Mouse (Mus musculus): ENCODE data around the gene Eno1. TPM values are rescaled to one million over a fixed set of nuclear protein-coding genes. Genes with fewer than 3 reads are reported as not detected.

The Eno1 gene
- polyA plus RNA-seq, 1 experiment from 2014 or later: 2,045 TPM

GRCm38 (mm10) chr4:150211930-150212552, 24.5 kb upstream of the Eno1 start:
- WGBS: 47% methylated on average over 10 of the region's 10 CpGs
- Histone ChIP-seq H3K36me3 (ENCODE audit: insufficient read depth, low read length) (no peaks in the 10 kb centered on the region), H3K4me3 (ENCODE audit: low read length) (peak overlapping the region; percentile 36), H3K9ac (replicated peaks; ENCODE audit: low read length) (peak overlapping the region; percentile 59; the same call in 1 of the 2 replicates), H3K27ac (ENCODE audit: low read length) (0 out of 2 replicates have a peak overlapping the region, but pooled peaks have one; percentile 18), H3K4me1 (ENCODE audit: insufficient read depth, low read length) (peaks cover 13% of the 10 kb centered on the region), H3K4me2 (replicated peaks; ENCODE audit: low read depth, low read length) (peak overlapping the region; percentile 58), H3K27me3 (ENCODE audit: insufficient read depth, low read length) (no peaks in the 10 kb centered on the region), H3K9me3 (ENCODE audit: low read length) (no peaks in the 10 kb centered on the region)
- ATAC-seq (ENCODE audit: low FRiP score, low TSS enrichment): no peak; the same call in 1 of the 2 replicates

- Histone ChIP-seq H3K27me3 (ENCODE audit: insufficient read depth, low read length) (no peaks in the 10 kb centered on the region), H3K4me2 (replicated peaks; ENCODE audit: low read depth, low read length) (peak overlapping the region; percentile 58), H3K9ac (replicated peaks; ENCODE audit: low read length) (peak overlapping the region; percentile 59), H3K4me1 (ENCODE audit: insufficient read depth, low read length) (peaks cover 13% of the 10 kb centered on the region), H3K4me3 (ENCODE audit: low read length) (peak overlapping the region; percentile 36), H3K36me3 (ENCODE audit: insufficient read depth, low read length) (no peaks in the 10 kb centered on the region), H3K9me3 (ENCODE audit: low read length) (no peaks in the 10 kb centered on the region), H3K27ac (ENCODE audit: low read length) (0 out of 2 replicates have a peak overlapping the region, but pooled peaks have one; percentile 18)
- ATAC-seq (ENCODE audit: low FRiP score, low TSS enrichment): peak; percentile 89
- WGBS: 2% methylated on average over 15 of the region's 15 CpGs
Measured at GRCm38 (mm10) chr4:150212553-150212971, 24.0 kb upstream of the Eno1 start.

DNA sequence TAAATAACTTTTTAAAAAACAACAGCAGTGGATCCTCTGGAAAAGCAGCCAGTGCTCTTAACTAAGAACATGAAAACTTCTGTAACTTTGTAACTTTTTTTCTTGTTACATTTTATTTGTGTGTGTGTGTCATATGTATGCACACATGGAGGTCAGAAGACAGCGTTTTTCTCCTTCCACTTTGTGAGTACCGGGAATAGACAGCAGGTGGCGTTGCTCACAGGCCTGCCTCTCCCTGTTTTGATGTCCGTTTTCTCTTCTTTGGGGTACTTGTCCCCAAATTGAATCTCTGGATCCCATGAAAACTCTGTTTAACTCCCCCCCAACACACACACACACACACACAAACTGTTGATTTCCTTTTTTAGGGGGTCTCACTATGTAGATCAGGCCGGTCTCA, 22.6 kb upstream of the Eno1 start:
- Histone ChIP-seq H3K27me3 (ENCODE audit: insufficient read depth, low read length) (no peaks in the 10 kb centered on the region), H3K36me3 (ENCODE audit: insufficient read depth, low read length) (no peaks in the 10 kb centered on the region), H3K9ac (replicated peaks; ENCODE audit: low read length) (no peak overlapping the region), H3K9me3 (ENCODE audit: low read length) (no peaks in the 10 kb centered on the region), H3K4me2 (replicated peaks; ENCODE audit: low read depth, low read length) (no peak overlapping the region), H3K27ac (ENCODE audit: low read length) (no peak overlapping the region), H3K4me1 (ENCODE audit: insufficient read depth, low read length) (peaks cover 13% of the 10 kb centered on the region), H3K4me3 (ENCODE audit: low read length) (no peak overlapping the region)
- WGBS: 50% methylated on average over 5 of the region's 5 CpGs
- no peak for ATAC-seq (ENCODE audit: low FRiP score, low TSS enrichment)

DNA sequence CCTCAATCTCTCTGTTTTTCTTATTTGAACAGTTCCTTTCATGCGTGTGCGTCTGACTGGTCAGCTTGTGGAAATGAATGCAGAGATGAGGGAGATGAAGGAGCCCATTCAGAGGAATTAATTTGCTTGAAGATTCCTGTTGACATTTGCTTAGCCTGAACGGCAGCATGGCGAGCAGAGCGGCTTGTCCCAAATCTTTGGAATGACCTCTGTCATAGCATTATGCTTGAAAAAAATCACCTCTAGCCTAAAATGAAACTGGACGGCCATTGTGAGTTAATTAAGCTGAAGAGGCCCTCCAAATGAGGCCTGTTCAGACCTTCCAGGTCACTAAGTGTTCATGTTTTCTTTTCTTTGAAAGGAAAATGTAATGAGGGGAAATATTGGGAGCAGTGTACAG, 20.1 kb upstream of the Eno1 start:
- H3K4me1 ChIP-seq (ENCODE audit: insufficient read depth, low read length): peaks cover 21% of the 10 kb centered on the region
- H3K9me3 ChIP-seq (ENCODE audit: low read length): no peaks in the 10 kb centered on the region
- no peaks in the 10 kb centered on the region for H3K27me3 ChIP-seq (ENCODE audit: insufficient read depth, low read length)
- no peak overlapping the region for H3K4me3 ChIP-seq (ENCODE audit: low read length)
- 79% methylated on average over 6 of the region's 6 CpGs for WGBS
- no peak overlapping the region for H3K4me2 ChIP-seq (replicated peaks; ENCODE audit: low read depth, low read length)
- H3K27ac ChIP-seq (ENCODE audit: low read length): no peak overlapping the region
- H3K9ac ChIP-seq (replicated peaks; ENCODE audit: low read length): no peak overlapping the region
- no peaks in the 10 kb centered on the region for H3K36me3 ChIP-seq (ENCODE audit: insufficient read depth, low read length)
- no peak for ATAC-seq (ENCODE audit: low FRiP score, low TSS enrichment)

DNA sequence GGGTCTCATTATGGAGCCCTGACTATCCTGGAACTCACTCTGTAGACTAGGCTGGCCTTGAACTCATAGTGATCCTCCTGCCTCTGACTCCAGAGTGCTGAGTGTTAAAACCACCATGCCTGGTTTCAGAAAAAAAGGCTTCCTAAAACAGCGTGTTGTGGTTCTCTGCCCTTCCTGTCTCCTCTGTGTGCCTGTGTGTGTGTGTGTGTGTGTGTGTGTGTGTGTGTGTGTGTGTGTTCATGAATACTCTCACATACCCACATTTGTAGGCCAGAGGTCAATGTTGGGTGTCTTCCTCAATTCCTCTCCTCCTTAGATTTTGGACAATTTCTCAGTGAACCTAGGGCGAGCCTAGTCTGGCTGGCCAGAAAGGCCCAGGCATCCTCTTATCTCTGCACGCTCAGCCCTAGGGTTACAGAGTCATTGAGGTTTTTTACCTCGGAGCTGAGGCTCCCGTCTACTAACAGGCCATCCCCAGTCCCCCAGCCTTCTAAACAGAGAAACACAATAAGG, 19.4 kb upstream of the Eno1 start:
- ATAC-seq (ENCODE audit: low FRiP score, low TSS enrichment): no peak
- 82% methylated on average over 5 of the region's 5 CpGs for WGBS

GRCm38 (mm10) chr4:150217935-150218334, 18.6 kb upstream of the Eno1 start:
- no peaks in the 10 kb centered on the region for H3K27me3 ChIP-seq (ENCODE audit: insufficient read depth, low read length)
- no peak overlapping the region for H3K4me3 ChIP-seq (ENCODE audit: low read length)
- no peaks in the 10 kb centered on the region for H3K9me3 ChIP-seq (ENCODE audit: low read length)
- no peak for ATAC-seq (ENCODE audit: low FRiP score, low TSS enrichment)
- no peak overlapping the region for H3K9ac ChIP-seq (replicated peaks; ENCODE audit: low read length)
- peaks cover 13% of the 10 kb centered on the region for H3K4me1 ChIP-seq (ENCODE audit: insufficient read depth, low read length)
- H3K4me2 ChIP-seq (replicated peaks; ENCODE audit: low read depth, low read length): no peak overlapping the region
- WGBS: 100% methylated on average over 1 of the region's 1 CpGs
- H3K36me3 ChIP-seq (ENCODE audit: insufficient read depth, low read length): no peaks in the 10 kb centered on the region
- no peak overlapping the region for H3K27ac ChIP-seq (ENCODE audit: low read length)

More for the DNA sequence above, 19.4 kb upstream of the Eno1 start:
- Histone ChIP-seq H3K27me3 (ENCODE audit: insufficient read depth, low read length) (no peaks in the 10 kb centered on the region), H3K4me1 (ENCODE audit: insufficient read depth, low read length) (peaks cover 21% of the 10 kb centered on the region), H3K4me2 (replicated peaks; ENCODE audit: low read depth, low read length) (no peak overlapping the region), H3K27ac (ENCODE audit: low read length) (no peak overlapping the region), H3K4me3 (ENCODE audit: low read length) (no peak overlapping the region), H3K9me3 (ENCODE audit: low read length) (no peaks in the 10 kb centered on the region), H3K9ac (replicated peaks; ENCODE audit: low read length) (no peak overlapping the region), H3K36me3 (ENCODE audit: insufficient read depth, low read length) (no peaks in the 10 kb centered on the region)

DNA sequence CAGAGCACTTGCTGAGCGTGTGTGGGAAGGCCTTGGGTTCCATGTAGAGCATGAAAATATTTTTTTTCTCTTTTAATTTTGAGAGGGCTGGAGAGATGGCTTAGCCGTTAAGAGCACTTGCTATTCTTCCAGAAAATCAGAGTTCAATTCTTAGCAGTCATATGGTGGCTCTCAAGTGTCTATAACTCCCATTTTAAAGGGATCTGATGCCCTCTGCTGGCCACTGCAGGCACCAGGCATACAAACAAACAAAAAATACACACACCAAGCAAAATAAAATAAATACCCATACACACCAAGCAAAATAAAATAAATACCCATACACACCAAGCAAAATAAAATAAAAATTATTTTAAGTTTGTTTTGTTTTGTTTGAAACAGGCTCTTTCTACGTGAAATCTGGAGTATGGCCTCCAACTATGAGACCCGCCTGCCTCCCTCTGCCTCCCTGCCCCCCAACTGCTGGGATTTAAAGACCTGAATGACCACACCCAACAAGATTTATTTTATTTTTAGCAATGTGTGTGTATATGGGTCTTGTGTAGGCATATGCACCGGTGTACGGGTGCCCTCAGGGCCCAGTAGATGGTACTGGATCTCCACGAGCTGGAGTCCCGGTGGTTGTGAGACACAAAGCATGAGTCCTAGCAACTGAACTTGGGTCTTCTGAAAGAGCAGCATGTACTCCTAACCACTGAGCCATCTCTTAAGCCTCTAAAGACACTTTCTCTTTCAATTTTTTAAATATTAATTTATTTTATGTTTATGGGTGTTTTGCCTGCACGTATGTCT, 16.8 kb upstream of the Eno1 start:
- H3K9ac ChIP-seq (replicated peaks; ENCODE audit: low read length): no peak overlapping the region
- no peaks in the 10 kb centered on the region for H3K9me3 ChIP-seq (ENCODE audit: low read length)
- no peak overlapping the region for H3K27ac ChIP-seq (ENCODE audit: low read length)
- no peak for ATAC-seq (ENCODE audit: low FRiP score, low TSS enrichment)
- H3K4me2 ChIP-seq (replicated peaks; ENCODE audit: low read depth, low read length): no peak overlapping the region
- H3K27me3 ChIP-seq (ENCODE audit: insufficient read depth, low read length): no peaks in the 10 kb centered on the region
- no peaks in the 10 kb centered on the region for H3K36me3 ChIP-seq (ENCODE audit: insufficient read depth, low read length)
- peaks cover 8% of the 10 kb centered on the region; the same call in 1 of the 2 replicates for H3K4me1 ChIP-seq (ENCODE audit: insufficient read depth, low read length)
- H3K4me3 ChIP-seq (ENCODE audit: low read length): no peak overlapping the region
- WGBS: 74% methylated on average over 9 of the region's 9 CpGs

DNA sequence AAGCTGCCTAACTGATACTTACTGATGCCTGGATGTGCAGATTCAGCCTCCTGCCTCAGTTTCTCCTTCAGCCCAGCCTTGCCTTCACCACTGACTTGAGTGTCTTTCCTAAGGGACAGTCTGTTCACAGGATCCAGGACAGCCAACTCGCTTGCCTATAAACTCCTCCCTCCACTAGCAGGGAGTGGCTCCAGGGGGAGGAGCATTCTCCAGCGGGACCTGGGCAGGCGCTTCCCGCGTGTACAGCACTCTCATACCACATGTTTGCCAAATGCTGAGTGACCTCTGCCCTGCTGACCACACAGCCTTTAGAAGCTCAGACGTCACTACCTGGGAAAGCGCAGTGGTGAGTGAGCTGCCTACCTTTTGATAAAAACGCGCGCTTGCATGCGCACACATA, 15.9 kb upstream of the Eno1 start:
- Histone ChIP-seq H3K9me3 (ENCODE audit: low read length) (no peaks in the 10 kb centered on the region), H3K9ac (replicated peaks; ENCODE audit: low read length) (peak overlapping the region; percentile 28; the same call in 1 of the 2 replicates), H3K4me2 (replicated peaks; ENCODE audit: low read depth, low read length) (peak overlapping the region; percentile 52), H3K36me3 (ENCODE audit: insufficient read depth, low read length) (no peaks in the 10 kb centered on the region), H3K27me3 (ENCODE audit: insufficient read depth, low read length) (no peaks in the 10 kb centered on the region), H3K27ac (ENCODE audit: low read length) (no peak overlapping the region), H3K4me1 (ENCODE audit: insufficient read depth, low read length) (peaks cover 8% of the 10 kb centered on the region; the same call in 1 of the 2 replicates), H3K4me3 (ENCODE audit: low read length) (peak overlapping the region; percentile 22)
- ATAC-seq (ENCODE audit: low FRiP score, low TSS enrichment): peak; percentile 72
- 20% methylated on average over 11 of the region's 11 CpGs for WGBS

DNA sequence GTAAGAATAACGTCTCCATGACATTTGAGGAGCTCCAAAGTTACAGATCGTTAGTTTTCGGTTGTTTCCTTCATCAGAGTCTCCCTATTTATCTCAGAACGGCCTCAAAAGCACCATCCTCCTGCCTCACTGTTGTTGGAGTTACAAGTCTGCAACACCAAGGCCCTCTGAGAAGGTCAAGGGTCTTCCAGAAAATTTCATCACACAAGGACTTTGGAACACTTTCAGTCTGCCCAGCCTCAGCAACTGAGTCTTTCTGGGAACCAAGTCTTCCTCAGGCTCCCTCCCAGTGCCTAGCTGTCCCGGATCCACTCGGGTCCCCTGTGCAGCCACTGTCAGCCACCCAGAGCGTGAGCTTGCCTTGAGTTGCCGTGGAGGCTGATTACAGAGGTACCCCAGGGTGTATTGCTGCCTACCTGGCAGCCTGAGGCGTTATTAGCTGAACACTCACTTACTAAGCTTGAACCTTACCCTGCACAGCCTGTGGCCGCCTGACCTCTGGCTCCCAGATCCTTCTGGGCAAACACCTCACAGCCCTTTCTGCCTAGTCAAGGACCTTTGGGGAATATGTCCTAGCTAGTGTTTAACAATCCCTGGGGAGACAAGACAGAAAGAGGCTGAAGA, 15.4 kb upstream of the Eno1 start:
- no peak for ATAC-seq (ENCODE audit: low FRiP score, low TSS enrichment)
- Histone ChIP-seq H3K27ac (ENCODE audit: low read length) (no peak overlapping the region), H3K36me3 (ENCODE audit: insufficient read depth, low read length) (no peaks in the 10 kb centered on the region), H3K9ac (replicated peaks; ENCODE audit: low read length) (0 out of 2 replicates have a peak overlapping the region, but pooled peaks have one; percentile 28), H3K4me1 (ENCODE audit: insufficient read depth, low read length) (peaks cover 8% of the 10 kb centered on the region; the same call in 1 of the 2 replicates), H3K27me3 (ENCODE audit: insufficient read depth, low read length) (no peaks in the 10 kb centered on the region), H3K9me3 (ENCODE audit: low read length) (no peaks in the 10 kb centered on the region), H3K4me3 (ENCODE audit: low read length) (peak overlapping the region; percentile 22), H3K4me2 (replicated peaks; ENCODE audit: low read depth, low read length) (peak overlapping the region; percentile 52)
- 46% methylated on average over 10 of the region's 10 CpGs for WGBS

Data from kidney, embryonic 16.5 days (tissue).